Mouse (Mus musculus) gastrocnemius, adult 2 months (tissue): Measurements from ENCODE around the gene Flt3. TPM values are rescaled to one million over a fixed set of nuclear protein-coding genes. Genes with fewer than 3 reads are reported as not detected.
A peak's percentile ranks its signal among the peaks of the same experiment; 100 is the strongest.

Source experiments
- DNase-seq: peaks from one replicate; pipeline ENCODE4 v3.0.0; 2022
- H3K27ac ChIP-seq: fragments of 200-600 bp; 2 replicates; pipeline ENCODE4 v1.8.1; 2022; ENCODE audit warnings: mild to moderate bottlenecking
- H3K4me3 ChIP-seq: fragments of 200-600 bp; 2 replicates; pipeline ENCODE4 v1.8.1; 2022; ENCODE audit warnings: mild to moderate bottlenecking, moderate library complexity
- CTCF ChIP-seq: fragments of 200-600 bp; IDR thresholded peaks from 2 replicates; pipeline ENCODE4 v1.8.1; 2022; ENCODE audit warnings: antibody characterized with exemption, mild to moderate bottlenecking, moderate library complexity
- intact Hi-C: fragments of 180-260 bp; cut with DNase I; formaldehyde crosslinking; loops from one replicate; pipeline ENCODE4 v1.15.1; 2025
- total RNA-seq, 2 experiments: library from RNA; stranded (reverse); gene quantifications; 2 replicates each; pipeline ENCODE4 v1.2.3; 2021

Flt3 gene
- total RNA-seq, 2 experiments from 2014 or later: not detected

GRCm38 (mm10) chr5:147401024-147401423, 735 bp upstream of the Flt3 start:
- no peak for DNase-seq
- TF ChIP-seq CTCF: no peak
- Histone ChIP-seq H3K4me3 (no peak overlapping the region), H3K27ac (no peak overlapping the region)
- intact Hi-C loops: loop anchor here (5.0 kb wide), 1 partner anchor 446 kb away; no protein-coding TSS in a partner anchor

- no peak overlapping the region for H3K27ac ChIP-seq
- DNase-seq: no peak
- no peak for TF ChIP-seq CTCF
- H3K4me3 ChIP-seq: peak overlapping the region; percentile 42
- intact Hi-C loops: loop anchor here (5.0 kb wide), 1 partner anchor 447 kb away; no protein-coding TSS in a partner anchor
These were observed 253 bp upstream of the Flt3 start for GRCm38 (mm10) chr5:147400505-147400979.

- Histone ChIP-seq H3K4me3 (no peak overlapping the region), H3K27ac (no peak overlapping the region)
- DNase-seq: no peak
- no peak for TF ChIP-seq CTCF
- intact Hi-C loops: no loop called here
These were observed 5.2 kb downstream of the Flt3 start for GRCm38 (mm10) chr5:147395050-147395449.

- no peak for DNase-seq
- Histone ChIP-seq H3K4me3 (no peak overlapping the region), H3K27ac (no peak overlapping the region)
- TF ChIP-seq CTCF: no peak
- intact Hi-C loops: no loop called here
These were observed 7.5 kb downstream of the Flt3 start for GRCm38 (mm10) chr5:147392667-147393213.

- TF ChIP-seq CTCF: no peak
- intact Hi-C loops: no loop called here
- H3K4me3 ChIP-seq: no peak overlapping the region
- no peak for DNase-seq
- no peak overlapping the region for H3K27ac ChIP-seq
These were observed 9.5 kb downstream of the Flt3 start for GRCm38 (mm10) chr5:147390772-147391171.

- TF ChIP-seq CTCF: no peak
These were observed 11.2 kb downstream of the Flt3 start for GRCm38 (mm10) chr5:147389052-147389451.

GRCm38 (mm10) chr5:147388376-147389008, 11.8 kb downstream of the Flt3 start:
- no peak for DNase-seq
- intact Hi-C loops: no loop called here
- Histone ChIP-seq H3K4me3 (no peak overlapping the region), H3K27ac (no peak overlapping the region)
- no peak for TF ChIP-seq CTCF

More at GRCm38 (mm10) chr5:147389052-147389451, 11.2 kb downstream of the Flt3 start:
- Histone ChIP-seq H3K4me3 (no peak overlapping the region), H3K27ac (no peak overlapping the region)
- intact Hi-C loops: no loop called here
- DNase-seq: no peak

GRCm38 (mm10) chr5:147386865-147387264, 13.4 kb downstream of the Flt3 start:
- Histone ChIP-seq H3K27ac (no peak overlapping the region), H3K4me3 (no peak overlapping the region)
- TF ChIP-seq CTCF: no peak
- no peak for DNase-seq
- intact Hi-C loops: no loop called here

GRCm38 (mm10) chr5:147381396-147381795, 18.9 kb downstream of the Flt3 start:
- TF ChIP-seq CTCF: no peak
- Histone ChIP-seq H3K4me3 (no peak overlapping the region), H3K27ac (no peak overlapping the region)
- intact Hi-C loops: no loop called here
- DNase-seq: no peak

GRCm38 (mm10) chr5:147379481-147379880, 20.8 kb downstream of the Flt3 start:
- H3K27ac ChIP-seq: no peak overlapping the region
- intact Hi-C loops: no loop called here
- H3K4me3 ChIP-seq: no peak overlapping the region
- DNase-seq: no peak
- TF ChIP-seq CTCF: no peak

GRCm38 (mm10) chr5:147370276-147370675, 30.0 kb downstream of the Flt3 start:
- no peak for DNase-seq
- Histone ChIP-seq H3K27ac (no peak overlapping the region), H3K4me3 (no peak overlapping the region)
- intact Hi-C loops: no loop called here
- no peak for TF ChIP-seq CTCF

GRCm38 (mm10) chr5:147368221-147368620, 32.1 kb downstream of the Flt3 start:
- no peak for TF ChIP-seq CTCF
- DNase-seq: no peak

GRCm38 (mm10) chr5:147365995-147366765, 34.1 kb downstream of the Flt3 start:
- no peak for DNase-seq
- TF ChIP-seq CTCF: no peak
- intact Hi-C loops: no loop called here
- Histone ChIP-seq H3K27ac (no peak overlapping the region), H3K4me3 (no peak overlapping the region)

More at GRCm38 (mm10) chr5:147368221-147368620, 32.1 kb downstream of the Flt3 start:
- Histone ChIP-seq H3K4me3 (no peak overlapping the region), H3K27ac (no peak overlapping the region)
- intact Hi-C loops: no loop called here
